Mouse (Mus musculus): ENCODE results near the gene Atxn7l1. TPM values are rescaled to one million over a fixed set of nuclear protein-coding genes. Genes with fewer than 3 reads are reported as not detected.

Atxn7l1 gene
- total RNA-seq, 1 experiment from 2014 or later: 29.1 TPM

DNA sequence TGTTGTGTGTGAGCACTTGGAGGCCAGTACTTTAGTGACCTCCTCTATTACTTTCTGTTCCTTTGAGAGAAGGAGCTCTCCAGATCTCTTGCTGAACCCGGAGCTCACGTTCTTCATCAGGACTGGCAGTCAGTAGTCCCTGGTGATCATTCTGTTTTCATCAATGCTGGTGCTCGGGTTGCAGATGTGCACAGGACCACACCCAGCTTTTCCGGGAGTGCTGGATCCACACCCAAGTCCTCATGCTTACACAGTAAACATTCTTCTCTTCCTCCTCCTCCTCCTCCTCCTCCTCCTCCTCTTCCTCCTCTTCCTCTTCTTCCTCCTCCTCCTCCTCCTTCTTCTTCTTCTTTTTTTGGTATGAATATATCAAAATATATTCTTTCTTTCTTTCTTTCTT, 205.2 kb downstream of the Atxn7l1 start:
- no peak for ATAC-seq (replicated peaks in 1 of 2; ENCODE audit: insufficient read depth in 1 of 2, low FRiP score in 2 of 2, low TSS enrichment in 1 of 2, low read depth in 1 of 2, poor library complexity in 2 of 2, severe bottlenecking in 2 of 2)

DNA sequence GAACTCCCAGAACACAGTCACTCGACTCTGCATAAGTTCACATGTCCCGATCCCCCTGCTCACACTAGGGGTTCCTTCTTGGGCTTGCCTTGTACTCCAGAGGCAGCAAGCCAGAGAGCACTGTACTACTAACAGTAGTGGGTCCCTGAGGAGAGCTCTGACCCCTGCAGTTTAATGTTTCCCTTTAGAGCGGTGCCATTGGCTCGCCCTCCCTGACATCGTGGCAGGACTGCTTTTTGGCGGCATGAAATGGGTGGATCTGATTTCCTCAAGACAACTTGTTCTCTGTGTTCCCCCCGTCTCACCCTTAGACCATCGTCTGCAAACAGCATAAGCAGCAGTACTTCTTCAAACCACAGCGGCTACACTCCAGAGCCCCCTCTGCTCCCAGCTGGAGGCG, 210.9 kb downstream of the Atxn7l1 start:
- no peak for ATAC-seq (replicated peaks in 1 of 2; ENCODE audit: insufficient read depth in 1 of 2, low FRiP score in 2 of 2, low TSS enrichment in 1 of 2, low read depth in 1 of 2, poor library complexity in 2 of 2, severe bottlenecking in 2 of 2)

DNA sequence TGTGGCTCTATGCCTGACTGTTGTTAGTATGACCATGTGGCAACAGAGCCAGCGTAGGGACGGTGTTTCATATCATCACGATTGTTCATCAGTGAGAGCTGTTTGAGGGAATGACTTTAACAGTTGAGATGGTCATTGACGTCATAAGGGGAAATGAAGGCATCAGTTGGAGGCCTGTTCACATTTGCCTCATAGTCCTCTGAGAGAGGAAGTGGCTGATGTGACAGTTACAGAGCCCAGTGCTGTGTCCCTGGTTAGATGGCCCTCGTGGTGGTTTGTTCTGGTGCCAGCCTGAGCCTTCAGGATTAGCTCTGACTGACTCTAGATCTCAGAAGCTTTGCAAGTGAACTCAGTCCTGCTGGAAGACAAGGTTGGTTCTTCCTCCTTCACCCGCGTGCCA, 211.7 kb downstream of the Atxn7l1 start:
- peak in 1 of 2 experiments; percentile 4; a peak in 1 of 4 replicates for ATAC-seq (replicated peaks in 1 of 2; ENCODE audit: insufficient read depth in 1 of 2, low FRiP score in 2 of 2, low TSS enrichment in 1 of 2, low read depth in 1 of 2, poor library complexity in 2 of 2, severe bottlenecking in 2 of 2)

DNA sequence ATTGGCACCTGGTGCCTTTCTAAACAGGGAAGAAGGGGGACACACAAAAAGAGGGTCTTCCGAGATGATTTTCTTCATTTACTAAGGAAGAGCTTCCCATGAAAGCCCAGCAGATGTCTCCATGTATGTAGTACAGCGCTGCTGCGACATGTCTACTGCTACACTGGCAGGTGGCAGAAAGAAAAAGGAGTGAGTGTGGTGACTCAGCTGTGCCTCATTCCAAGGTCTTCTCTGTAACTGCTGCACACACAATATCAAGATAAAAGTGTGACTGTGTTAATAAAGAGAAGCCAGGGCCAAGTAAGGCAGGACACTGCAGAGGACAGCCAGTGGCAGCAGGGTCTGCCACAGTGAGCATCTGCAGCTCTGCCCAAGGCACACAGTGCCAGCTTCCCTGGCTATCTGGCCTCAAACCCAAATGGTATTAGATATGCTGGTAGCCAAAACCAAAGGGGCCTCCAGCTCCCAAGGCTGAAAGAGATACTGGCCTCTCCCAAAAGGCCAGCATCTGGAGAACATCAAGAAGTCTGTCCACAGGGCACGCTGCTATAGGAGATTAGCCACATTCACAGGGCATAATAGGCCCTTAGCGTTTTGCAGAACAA, 212.5 kb downstream of the Atxn7l1 start:
- no peak for ATAC-seq (replicated peaks in 1 of 2; ENCODE audit: insufficient read depth in 1 of 2, low FRiP score in 2 of 2, low TSS enrichment in 1 of 2, low read depth in 1 of 2, poor library complexity in 2 of 2, severe bottlenecking in 2 of 2)

- ATAC-seq (replicated peaks in 1 of 2; ENCODE audit: insufficient read depth in 1 of 2, low FRiP score in 2 of 2, low TSS enrichment in 1 of 2, low read depth in 1 of 2, poor library complexity in 2 of 2, severe bottlenecking in 2 of 2): no peak
Observed at GRCm38 (mm10) chr12:33360729-33361128, 213.2 kb downstream of the Atxn7l1 start.

DNA sequence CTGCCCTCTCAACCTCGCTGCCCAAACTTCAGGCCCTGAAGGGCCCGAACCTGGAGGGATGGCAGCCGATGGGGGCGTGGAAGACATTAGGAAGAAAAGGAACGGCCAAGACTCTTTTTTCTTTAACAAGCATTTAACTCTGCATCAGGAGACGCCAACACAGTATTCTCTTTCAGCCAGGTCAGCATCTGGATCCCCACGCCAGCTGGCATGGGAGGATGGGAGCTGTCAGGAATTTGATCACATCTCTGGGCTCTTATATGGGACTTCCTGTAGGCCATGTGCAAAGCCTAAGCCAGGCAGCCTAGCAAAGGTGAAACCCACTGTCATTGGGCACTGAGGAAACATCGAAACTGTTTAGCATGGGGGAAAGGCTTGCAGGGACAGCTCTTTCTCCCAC, 217.0 kb downstream of the Atxn7l1 start:
- no peak for ATAC-seq (replicated peaks in 1 of 2; ENCODE audit: insufficient read depth in 1 of 2, low FRiP score in 2 of 2, low TSS enrichment in 1 of 2, low read depth in 1 of 2, poor library complexity in 2 of 2, severe bottlenecking in 2 of 2)

GRCm38 (mm10) chr12:33365133-33365532, 217.6 kb downstream of the Atxn7l1 start:
- ATAC-seq (replicated peaks in 1 of 2; ENCODE audit: insufficient read depth in 1 of 2, low FRiP score in 2 of 2, low TSS enrichment in 1 of 2, low read depth in 1 of 2, poor library complexity in 2 of 2, severe bottlenecking in 2 of 2): no peak

DNA sequence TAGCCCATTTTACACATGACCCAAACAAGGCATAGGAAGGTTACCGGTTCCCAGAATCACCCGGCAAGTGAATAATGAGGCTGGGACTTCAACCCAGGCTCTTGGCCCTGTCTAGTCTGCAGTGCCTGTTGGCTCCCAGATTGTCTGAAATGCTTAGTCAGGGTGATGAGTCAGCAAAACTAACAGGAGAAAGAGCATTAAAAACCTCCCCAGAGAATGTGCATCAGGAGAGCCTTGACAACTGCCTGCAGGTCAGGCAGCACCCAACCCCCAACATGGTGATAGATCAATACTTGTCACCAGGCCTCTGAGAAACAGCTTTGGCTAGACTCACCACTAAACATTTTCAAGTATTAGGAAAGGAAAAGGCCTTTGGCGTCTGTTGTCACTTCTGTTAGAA, 222.1 kb downstream of the Atxn7l1 start:
- ATAC-seq (replicated peaks in 1 of 2; ENCODE audit: insufficient read depth in 1 of 2, low FRiP score in 2 of 2, low TSS enrichment in 1 of 2, low read depth in 1 of 2, poor library complexity in 2 of 2, severe bottlenecking in 2 of 2): no peak

GRCm38 (mm10) chr12:33379624-33380445, 232.3 kb downstream of the Atxn7l1 start:
- peak; percentile 89 to 90 for ATAC-seq (replicated peaks in 1 of 2; ENCODE audit: insufficient read depth in 1 of 2, low FRiP score in 2 of 2, low TSS enrichment in 1 of 2, low read depth in 1 of 2, poor library complexity in 2 of 2, severe bottlenecking in 2 of 2)

- ATAC-seq (replicated peaks in 1 of 2; ENCODE audit: insufficient read depth in 1 of 2, low FRiP score in 2 of 2, low TSS enrichment in 1 of 2, low read depth in 1 of 2, poor library complexity in 2 of 2, severe bottlenecking in 2 of 2): peak; percentile 87 to 89
Observed at GRCm38 (mm10) chr12:33388842-33389241, 241.3 kb downstream of the Atxn7l1 start.

DNA sequence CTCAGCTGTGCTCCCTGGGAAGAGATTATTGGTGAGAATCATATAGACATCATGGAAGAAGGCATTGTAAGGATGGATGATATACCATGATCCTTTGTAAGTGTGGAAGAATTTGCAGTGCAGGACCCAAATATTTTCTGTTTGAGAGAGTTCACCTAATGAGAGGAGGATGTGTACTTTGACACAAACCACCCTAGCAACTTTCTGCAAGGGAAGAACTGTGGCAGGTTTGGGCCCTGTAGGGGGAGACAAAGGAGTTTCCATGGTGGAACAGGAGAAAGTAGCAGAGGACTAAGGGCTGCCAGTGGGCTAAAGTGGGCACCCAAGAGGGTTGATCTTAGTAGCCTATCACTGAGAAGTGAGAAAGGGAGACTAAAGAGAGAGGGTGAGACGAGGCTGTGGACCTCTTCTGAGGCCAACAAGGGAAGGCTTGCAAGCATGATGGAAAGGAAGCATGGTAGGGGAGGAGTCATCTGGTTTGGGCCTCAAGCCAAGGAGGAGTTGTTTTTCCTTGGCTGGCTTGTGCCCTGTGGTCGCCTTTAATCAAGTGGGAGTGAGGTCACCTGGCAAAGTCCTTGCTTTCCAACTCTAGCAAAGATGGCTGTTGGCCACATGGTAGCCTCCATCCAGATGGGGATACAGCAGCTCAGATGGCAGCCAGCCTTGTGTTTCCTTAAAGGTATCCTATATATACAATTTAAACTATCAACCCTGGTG, 243.5 kb downstream of the Atxn7l1 start:
- peak in 1 of 2 experiments; percentile 34; a peak in 2 of 4 replicates for ATAC-seq (replicated peaks in 1 of 2; ENCODE audit: insufficient read depth in 1 of 2, low FRiP score in 2 of 2, low TSS enrichment in 1 of 2, low read depth in 1 of 2, poor library complexity in 2 of 2, severe bottlenecking in 2 of 2)

DNA sequence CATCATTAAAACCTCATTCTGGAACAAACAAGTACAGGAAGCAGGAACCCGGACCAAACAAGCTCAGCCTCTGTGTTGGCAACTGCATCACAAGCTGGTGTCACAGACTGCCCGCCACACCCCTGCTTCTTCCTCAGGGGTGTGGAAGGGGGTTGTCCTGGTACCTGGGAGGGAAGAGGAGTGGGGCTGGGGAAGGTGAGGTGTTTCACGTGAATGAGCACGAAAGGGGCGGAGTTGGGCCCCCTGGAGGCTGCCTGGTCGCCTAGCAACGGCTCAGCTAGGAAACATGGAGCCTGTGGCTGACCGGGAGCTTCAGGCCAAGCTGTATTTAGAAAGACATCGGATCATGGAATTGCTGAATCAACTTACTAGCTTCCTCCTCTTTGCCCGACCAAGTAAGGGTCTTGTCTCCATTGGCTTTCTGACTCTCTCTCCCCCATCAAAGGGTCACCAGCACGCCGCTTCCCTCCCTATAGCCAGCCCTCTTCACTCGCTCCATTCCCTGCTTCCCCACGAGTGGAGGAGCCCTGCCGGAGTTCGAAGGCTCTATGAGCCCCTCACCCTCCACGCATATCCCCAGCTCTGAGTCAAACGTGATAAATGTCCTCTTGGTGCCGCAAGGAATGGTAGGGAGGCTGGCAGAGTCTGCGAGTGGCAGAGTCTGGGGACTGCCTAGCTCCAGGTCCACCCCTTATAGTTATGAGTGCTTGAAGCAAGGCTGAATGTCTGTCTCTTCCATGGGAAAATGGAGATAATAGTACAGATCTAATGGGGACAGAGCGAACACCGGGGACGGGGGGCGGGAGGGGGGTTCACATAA, 247.5 kb downstream of the Atxn7l1 start, which contains the start of gene Efcab10:
Efcab10 (plus strand) TSS at position 51 of the 820 bp plus-strand sequence.
- peak in 1 of 2 experiments; percentile 45; a peak in 1 of 4 replicates for ATAC-seq (replicated peaks in 1 of 2; ENCODE audit: insufficient read depth in 1 of 2, low FRiP score in 2 of 2, low TSS enrichment in 1 of 2, low read depth in 1 of 2, poor library complexity in 2 of 2, severe bottlenecking in 2 of 2)

- ATAC-seq (replicated peaks in 1 of 2; ENCODE audit: insufficient read depth in 1 of 2, low FRiP score in 2 of 2, low TSS enrichment in 1 of 2, low read depth in 1 of 2, poor library complexity in 2 of 2, severe bottlenecking in 2 of 2): peak; percentile 91 to 95
Observed at GRCm38 (mm10) chr12:33403265-33403693, 255.8 kb downstream of the Atxn7l1 start.

- no peak for ATAC-seq (replicated peaks in 1 of 2; ENCODE audit: insufficient read depth in 1 of 2, low FRiP score in 2 of 2, low TSS enrichment in 1 of 2, low read depth in 1 of 2, poor library complexity in 2 of 2, severe bottlenecking in 2 of 2)
Observed at GRCm38 (mm10) chr12:33404996-33405395, 257.5 kb downstream of the Atxn7l1 start.

DNA sequence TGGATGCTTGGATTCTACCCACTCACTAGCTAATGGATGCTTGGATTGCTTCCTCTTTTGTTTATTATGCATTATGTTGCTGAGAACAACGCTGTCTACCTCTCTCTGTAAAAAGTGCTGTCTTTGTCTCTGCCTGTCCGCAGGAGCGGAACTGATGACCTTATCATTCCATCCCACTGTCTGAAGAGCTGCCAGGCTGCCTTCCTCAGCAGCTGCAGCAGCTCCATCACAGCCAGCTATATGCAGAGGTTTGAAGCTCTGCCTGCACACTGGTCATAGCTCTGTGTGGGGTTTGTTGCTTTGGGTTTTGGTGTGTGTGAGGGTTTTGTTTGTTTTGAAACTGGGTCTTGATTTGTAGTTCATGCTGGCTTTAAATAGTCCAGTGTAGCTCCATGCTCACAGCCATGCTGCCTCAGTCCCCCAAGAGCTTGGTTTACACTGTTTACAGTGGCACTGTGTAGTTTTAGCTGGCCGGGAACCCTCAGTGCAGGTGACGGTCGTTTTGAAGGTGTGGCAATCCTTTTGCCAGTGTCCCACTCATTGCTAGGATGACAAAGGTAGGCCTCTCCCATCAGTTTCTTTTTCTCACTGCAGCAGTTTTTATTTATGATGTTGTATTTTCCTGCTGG, 258.0 kb downstream of the Atxn7l1 start:
- no peak for ATAC-seq (replicated peaks in 1 of 2; ENCODE audit: insufficient read depth in 1 of 2, low FRiP score in 2 of 2, low TSS enrichment in 1 of 2, low read depth in 1 of 2, poor library complexity in 2 of 2, severe bottlenecking in 2 of 2)

DNA sequence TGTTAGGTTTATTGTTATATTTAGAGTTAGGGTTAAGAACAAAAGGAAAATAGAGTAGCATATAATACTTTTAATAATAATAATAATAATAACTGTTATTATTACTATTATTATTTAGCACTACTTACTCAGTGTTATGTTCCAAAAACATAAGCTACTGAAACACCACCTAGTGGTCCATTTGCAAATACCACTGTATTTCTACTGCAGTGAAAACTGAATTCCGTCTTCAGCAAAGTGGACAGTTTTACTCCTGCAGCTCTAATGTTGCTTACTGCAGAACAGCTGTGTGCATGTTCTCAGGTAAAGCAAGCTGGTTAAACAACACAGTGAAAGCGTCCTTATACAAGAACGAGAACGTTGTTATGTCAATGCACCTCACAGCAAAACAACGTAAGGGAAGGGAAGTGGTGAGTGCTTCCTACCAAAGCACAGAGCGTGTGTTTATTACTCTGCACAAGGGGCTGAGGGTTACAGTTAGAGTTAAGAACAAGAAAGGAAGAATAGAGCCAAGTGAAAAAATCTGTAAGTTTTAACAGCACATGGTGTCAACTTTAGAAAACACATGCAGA, 264.2 kb downstream of the Atxn7l1 start:
- ATAC-seq (replicated peaks in 1 of 2; ENCODE audit: insufficient read depth in 1 of 2, low FRiP score in 2 of 2, low TSS enrichment in 1 of 2, low read depth in 1 of 2, poor library complexity in 2 of 2, severe bottlenecking in 2 of 2): peak; percentile 58 to 78; a peak in 3 of 4 replicates

Data from hematopoietic stem cell, adult 5-6 weeks (primary cell).